Mouse (Mus musculus): ENCODE measurements around the gene Trio. TPM values are rescaled to one million over a fixed set of nuclear protein-coding genes. Genes with fewer than 3 reads are reported as not detected.

The Trio gene
- total RNA-seq, 2 experiments from 2014 or later = 159 to 162 TPM

GRCm38 (mm10) chr15:27926450-27926849, 99.2 kb downstream of the Trio start:
- no peak for DNase-seq (ENCODE audit: low spot score in 2 of 2)

DNA sequence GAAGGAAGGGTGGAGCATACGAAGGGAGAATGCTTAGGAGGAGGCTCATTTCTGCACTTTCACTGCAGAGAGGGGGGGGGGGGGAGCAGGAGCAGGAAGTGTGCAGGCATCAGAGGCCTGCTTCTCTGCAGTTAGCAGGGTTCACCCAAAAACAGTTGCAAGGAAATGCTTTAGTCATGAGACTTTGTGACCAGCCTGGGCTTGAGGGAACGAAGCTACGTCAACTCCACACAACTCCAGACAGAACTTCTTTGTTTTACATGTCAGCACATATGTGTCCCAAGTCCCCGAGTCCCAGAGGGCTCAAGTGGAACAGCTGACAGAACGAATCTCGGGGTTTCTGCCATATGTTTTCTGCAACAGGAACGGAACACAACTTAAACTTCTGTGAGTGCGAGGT, 99.8 kb downstream of the Trio start:
- no peak for DNase-seq (ENCODE audit: low spot score in 2 of 2)

- DNase-seq (ENCODE audit: low spot score in 2 of 2) = no peak
Observed at GRCm38 (mm10) chr15:27925004-27925635, 100.5 kb downstream of the Trio start.

DNA sequence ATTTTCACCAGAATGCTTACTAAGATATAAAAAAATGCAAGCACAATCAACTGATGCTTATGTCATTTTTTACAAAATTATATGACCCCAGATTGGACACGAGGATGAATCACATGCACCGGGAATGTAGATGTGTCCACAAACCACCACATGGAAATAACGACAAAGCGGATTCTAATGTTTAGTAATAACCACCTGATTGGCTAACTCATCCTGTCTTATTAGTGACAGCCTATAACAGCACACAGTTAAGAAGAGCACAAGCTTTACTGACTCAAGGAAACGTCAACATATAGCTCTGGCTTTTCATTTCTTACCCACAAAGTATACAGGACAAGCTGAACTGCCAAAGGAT, 101.7 kb downstream of the Trio start:
- DNase-seq (ENCODE audit: low spot score in 2 of 2) = no peak

- peak; percentile 33 to 72 for DNase-seq (ENCODE audit: low spot score in 2 of 2)
Observed at GRCm38 (mm10) chr15:27923280-27923986, 102.2 kb downstream of the Trio start.

- DNase-seq (ENCODE audit: low spot score in 2 of 2) = no peak
Observed at GRCm38 (mm10) chr15:27920751-27921150, 104.9 kb downstream of the Trio start.

DNA sequence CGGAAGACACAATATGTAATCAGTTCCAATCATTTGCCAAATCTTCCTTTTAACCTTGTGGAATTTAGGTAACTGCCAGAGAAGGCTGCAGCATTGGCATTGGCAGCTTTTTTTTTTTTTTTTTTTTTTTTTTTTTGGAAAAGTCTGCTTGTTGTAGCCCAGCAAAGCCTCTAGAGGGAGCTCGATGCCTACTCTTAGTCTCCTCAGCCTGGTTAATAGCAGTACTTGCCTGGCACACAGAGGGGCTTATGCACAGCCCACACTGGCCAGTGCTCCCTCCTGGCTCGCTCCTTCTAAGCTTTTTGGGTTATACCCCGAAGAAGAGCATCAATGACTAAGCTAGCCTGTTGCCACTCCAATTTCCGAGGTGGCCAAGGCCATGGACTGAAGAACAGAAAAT, 106.1 kb downstream of the Trio start:
- peak in 1 of 2 experiments; percentile 51 for DNase-seq (ENCODE audit: low spot score in 2 of 2)

- no peak for DNase-seq (ENCODE audit: low spot score in 2 of 2)
Observed at GRCm38 (mm10) chr15:27918798-27919197, 106.8 kb downstream of the Trio start.

DNA sequence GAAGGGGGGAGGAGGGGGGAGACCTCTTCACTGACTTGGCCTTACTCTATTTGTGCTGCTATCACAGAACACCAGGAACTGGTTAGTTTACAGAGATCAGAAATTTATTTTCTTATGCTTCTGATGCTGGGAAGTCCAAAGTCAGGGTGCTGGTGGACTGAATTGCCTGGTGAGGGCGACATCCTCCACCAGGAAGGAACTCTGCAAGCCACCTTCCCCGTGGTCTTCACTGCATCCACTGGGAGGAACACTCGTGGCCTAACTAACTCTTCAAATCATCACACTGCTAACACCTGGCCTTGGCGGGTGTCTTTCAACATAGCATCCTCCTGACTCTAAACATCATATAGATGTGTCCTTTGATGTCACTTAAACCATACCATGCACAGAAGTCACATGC, 109.4 kb downstream of the Trio start:
- DNase-seq (ENCODE audit: low spot score in 2 of 2) = no peak

GRCm38 (mm10) chr15:27913013-27913412, 112.6 kb downstream of the Trio start:
- DNase-seq (ENCODE audit: low spot score in 2 of 2) = no peak

DNA sequence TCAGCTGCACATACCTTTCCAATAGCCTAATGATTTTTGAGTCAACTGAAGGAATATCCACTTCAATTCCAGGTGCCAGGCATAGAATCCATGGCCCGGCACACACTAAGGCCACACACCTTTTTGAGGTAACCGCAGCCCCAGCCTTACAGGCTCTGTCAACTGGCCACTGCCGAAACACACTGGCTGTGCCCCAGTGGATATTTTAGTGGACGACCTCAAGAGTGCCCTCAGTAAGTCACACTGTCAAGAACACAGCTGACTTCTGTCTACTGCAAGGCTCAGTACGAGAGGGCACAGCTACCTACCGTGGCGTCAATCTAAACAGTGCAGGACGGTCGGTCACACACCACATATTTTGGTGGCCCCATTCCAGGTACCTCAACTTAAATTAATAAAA, 114.5 kb downstream of the Trio start:
- no peak for DNase-seq (ENCODE audit: low spot score in 2 of 2)

DNA sequence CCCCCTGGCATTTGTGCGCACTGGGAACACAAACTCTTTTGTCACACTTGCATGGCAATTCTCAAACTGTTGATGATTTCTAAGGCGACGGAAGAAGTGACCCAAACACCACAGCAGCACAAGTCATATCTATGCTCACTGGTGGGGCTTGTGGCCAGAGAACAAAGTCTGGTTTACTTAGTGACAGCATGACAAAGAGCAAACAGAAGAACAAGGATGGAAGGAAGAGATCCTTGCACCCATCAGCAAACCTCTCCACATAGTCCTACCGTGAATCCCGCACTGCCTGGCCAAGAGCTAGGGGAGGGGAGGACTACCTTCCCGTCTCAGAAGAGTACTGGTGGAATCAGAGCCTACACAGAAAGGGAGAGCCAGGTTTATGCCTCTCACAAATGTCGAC, 115.5 kb downstream of the Trio start:
- DNase-seq (ENCODE audit: low spot score in 2 of 2) = no peak

- DNase-seq (ENCODE audit: low spot score in 2 of 2) = no peak
Observed at GRCm38 (mm10) chr15:27907649-27908048, 118.0 kb downstream of the Trio start.

- DNase-seq (ENCODE audit: low spot score in 2 of 2) = no peak
Observed at GRCm38 (mm10) chr15:27906409-27906808, 119.2 kb downstream of the Trio start.

DNA sequence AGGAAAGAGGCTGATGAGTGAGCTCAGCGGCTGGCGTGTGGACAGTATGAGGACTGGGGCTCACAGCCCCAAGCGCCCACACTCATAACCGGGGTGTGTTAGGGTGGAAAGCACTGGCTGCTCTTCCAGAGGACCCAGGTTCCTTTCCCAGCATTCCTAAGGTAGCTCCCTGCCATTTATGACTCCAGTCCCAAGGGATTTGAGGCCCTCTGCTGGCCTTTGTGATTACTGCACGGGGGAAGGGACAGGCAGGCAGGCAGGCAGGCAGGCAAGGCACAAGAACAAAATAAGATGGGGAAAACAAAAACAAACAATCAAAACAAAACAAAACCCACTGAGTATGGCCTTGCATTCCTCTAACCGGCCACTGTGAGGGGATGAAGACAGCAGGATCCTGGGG, 120.3 kb downstream of the Trio start:
- DNase-seq (ENCODE audit: low spot score in 2 of 2) = peak in 1 of 2 experiments; percentile 34

DNA sequence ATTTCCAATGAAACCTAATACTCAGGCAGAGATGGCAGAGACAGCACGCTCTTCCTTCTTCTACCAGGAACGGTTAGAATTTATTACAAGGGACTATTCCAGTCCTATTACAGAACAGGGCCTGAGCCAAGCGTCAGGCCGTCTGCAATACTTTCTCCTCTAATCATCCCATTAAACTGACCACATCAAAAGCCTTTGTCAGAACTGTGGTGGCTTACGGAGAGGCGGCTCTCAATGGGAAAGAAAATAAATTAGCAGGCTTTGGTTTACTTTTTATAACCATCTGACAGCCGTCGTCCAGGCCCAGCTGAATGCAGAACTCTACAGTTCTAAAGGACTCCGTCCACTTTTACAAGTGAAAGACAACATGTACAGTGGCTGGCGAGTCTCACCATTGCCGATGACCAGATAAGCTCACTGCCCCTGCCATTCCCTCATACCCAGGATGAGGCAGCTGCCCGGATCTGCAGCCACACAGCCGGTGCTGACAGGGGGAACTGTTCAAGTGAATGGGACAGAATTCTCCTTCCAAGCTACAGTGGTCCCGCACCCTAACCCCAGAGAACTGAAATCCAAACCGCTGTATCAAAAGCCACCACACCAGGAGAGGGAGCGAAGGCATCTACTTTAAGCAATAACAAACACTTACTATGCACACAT, 121.2 kb downstream of the Trio start:
- no peak for DNase-seq (ENCODE audit: low spot score in 2 of 2)

GRCm38 (mm10) chr15:27901200-27901599, 124.4 kb downstream of the Trio start:
- no peak for DNase-seq (ENCODE audit: low spot score in 2 of 2)

GRCm38 (mm10) chr15:27898795-27899406, 126.7 kb downstream of the Trio start:
- no peak for DNase-seq (ENCODE audit: low spot score in 2 of 2)

GRCm38 (mm10) chr15:27894112-27894511, 131.5 kb downstream of the Trio start:
- no peak for DNase-seq (ENCODE audit: low spot score in 2 of 2)

- no peak for DNase-seq (ENCODE audit: low spot score in 2 of 2)
Observed at GRCm38 (mm10) chr15:27892029-27892428, 133.6 kb downstream of the Trio start.

DNA sequence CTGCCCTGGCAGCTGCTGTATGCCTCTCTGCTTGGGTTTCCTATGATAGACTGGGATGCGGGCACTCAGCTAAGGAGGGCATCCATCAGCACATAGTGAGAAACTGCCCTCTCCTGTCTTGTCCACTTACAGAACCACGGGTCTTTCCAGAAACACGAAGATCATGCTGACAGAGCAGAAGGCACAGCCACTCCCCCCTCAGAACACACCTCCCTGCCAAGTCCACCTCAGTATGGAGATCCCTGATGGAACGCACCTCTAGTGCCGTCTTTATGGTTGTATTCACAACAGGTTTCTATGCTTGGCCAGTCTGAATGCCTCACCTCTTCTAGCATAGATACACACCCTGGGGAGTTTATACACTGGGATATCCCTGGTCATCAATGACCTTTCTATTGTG, 135.0 kb downstream of the Trio start:
- DNase-seq (ENCODE audit: low spot score in 2 of 2) = no peak

- DNase-seq (ENCODE audit: low spot score in 2 of 2) = no peak
Observed at GRCm38 (mm10) chr15:27888153-27888552, 137.5 kb downstream of the Trio start.

Data from gastrocnemius, postnatal 4 days (tissue).